Mouse (Mus musculus) erythroblast, adult 5-6 weeks (primary cell): ENCODE data around the gene Nod2. TPM values are rescaled to one million over a fixed set of nuclear protein-coding genes. Genes with fewer than 3 reads are reported as not detected.

ENCODE experiments used
- ATAC-seq: replicated peaks from 2 replicates; pipeline ENCODE4 v1.8.0; 2016; ENCODE audit warnings: moderate number of reproducible peaks, mild to moderate bottlenecking, moderate TSS enrichment, inconsistent platforms; ENCODE audit not compliant: poor library complexity, low FRiP score, severe bottlenecking
- total RNA-seq, 2 experiments: library from RNA; stranded (forward) in 1 of 2; stranded (reverse) in 1 of 2; fragments of 150-400 nt in 1 of 2; fragments of 200-764, 138-1000 nt in 1 of 2; gene quantifications; 2 replicates each; pipeline versions ENCODE4 v1.2.3 to v1.2.4; 2015 to 2017; ENCODE audit warnings: low replicate concordance in 2 of 2

The Nod2 gene
- total RNA-seq (2015; ENCODE audit: low replicate concordance) (0.96 TPM in 1 of 2 replicates, not detected in the other), total RNA-seq (2017; ENCODE audit: low replicate concordance) (0.28 and 0.34 TPM in 2 replicates)

GRCm38 (mm10) chr8:88646837-88647778, at the start of gene Nod2:
Nod2 (plus strand) TSS chr8:88647315.
- peak; percentile 72 for ATAC-seq

GRCm38 (mm10) chr8:88598578-88598977, 48.5 kb upstream of the Nod2 start:
- ATAC-seq, result no peak

- ATAC-seq, result no peak
Observed at GRCm38 (mm10) chr8:88599491-88599890, 47.6 kb upstream of the Nod2 start.

- ATAC-seq, result no peak
Observed at GRCm38 (mm10) chr8:88603446-88603989, 43.6 kb upstream of the Nod2 start.

- ATAC-seq, result no peak
Observed at GRCm38 (mm10) chr8:88604065-88605038, 42.8 kb upstream of the Nod2 start.

- no peak for ATAC-seq
Observed at GRCm38 (mm10) chr8:88605361-88606040, 41.6 kb upstream of the Nod2 start.

- ATAC-seq, result no peak
Observed at GRCm38 (mm10) chr8:88609036-88609435, 38.1 kb upstream of the Nod2 start.

GRCm38 (mm10) chr8:88610271-88610670, 36.8 kb upstream of the Nod2 start:
- ATAC-seq, result no peak

GRCm38 (mm10) chr8:88614981-88615380, 32.1 kb upstream of the Nod2 start:
- ATAC-seq, result no peak

- ATAC-seq, result no peak
Observed at GRCm38 (mm10) chr8:88618612-88619011, 28.5 kb upstream of the Nod2 start.

GRCm38 (mm10) chr8:88619513-88619912, 27.6 kb upstream of the Nod2 start:
- ATAC-seq, result no peak

- no peak for ATAC-seq
Observed at GRCm38 (mm10) chr8:88620931-88621330, 26.2 kb upstream of the Nod2 start.

GRCm38 (mm10) chr8:88621408-88621807, 25.7 kb upstream of the Nod2 start:
- ATAC-seq, result no peak

- no peak for ATAC-seq
Observed at GRCm38 (mm10) chr8:88623351-88623750, 23.8 kb upstream of the Nod2 start.

- ATAC-seq, result no peak
Observed at GRCm38 (mm10) chr8:88624276-88624675, 22.8 kb upstream of the Nod2 start.

GRCm38 (mm10) chr8:88626433-88626832, 20.7 kb upstream of the Nod2 start:
- ATAC-seq, result no peak

GRCm38 (mm10) chr8:88626940-88627264, 20.2 kb upstream of the Nod2 start:
- ATAC-seq, result no peak

GRCm38 (mm10) chr8:88627265-88627991, 19.7 kb upstream of the Nod2 start:
- no peak for ATAC-seq
